Mouse (Mus musculus) C2C12 (cell line): ENCODE measurements around the gene Rnf19b.

ENCODE experiments used
- CEBPB ChIP-seq: IDR thresholded peaks from one replicate; pipeline ENCODE4 v1.6.1; 2011; ENCODE audit warnings: low read depth, mild to moderate bottlenecking, control low read depth, moderate library complexity
- CTCF ChIP-seq: IDR thresholded peaks from one replicate; pipeline ENCODE4 v1.5.1; 2011; ENCODE audit not compliant: control insufficient read depth, insufficient read depth, insufficient read length
- FOSL1 ChIP-seq: IDR thresholded peaks from one replicate; pipeline ENCODE4 v1.8.0; 2011; ENCODE audit warnings: mild to moderate bottlenecking, low read length; ENCODE audit not compliant: poor library complexity, insufficient read depth, severe bottlenecking
- MAX ChIP-seq: IDR thresholded peaks from one replicate; pipeline ENCODE4 v1.6.1; 2011; ENCODE audit warnings: mild to moderate bottlenecking, control low read depth
- MYOD1 ChIP-seq: IDR thresholded peaks from one replicate; pipeline ENCODE4 v1.6.1; 2011; ENCODE audit warnings: low read depth; ENCODE audit not compliant: control insufficient read depth, insufficient read length
- MYOG ChIP-seq: IDR thresholded peaks from one replicate; pipeline ENCODE4 v1.6.1; 2011; ENCODE audit not compliant: control insufficient read depth, insufficient read length; ENCODE audit errors: extremely low read depth
- USF1 ChIP-seq: IDR thresholded peaks from one replicate; pipeline ENCODE4 v1.6.1; 2011; ENCODE audit warnings: low read depth, mild to moderate bottlenecking, control low read depth, moderate library complexity

DNA sequence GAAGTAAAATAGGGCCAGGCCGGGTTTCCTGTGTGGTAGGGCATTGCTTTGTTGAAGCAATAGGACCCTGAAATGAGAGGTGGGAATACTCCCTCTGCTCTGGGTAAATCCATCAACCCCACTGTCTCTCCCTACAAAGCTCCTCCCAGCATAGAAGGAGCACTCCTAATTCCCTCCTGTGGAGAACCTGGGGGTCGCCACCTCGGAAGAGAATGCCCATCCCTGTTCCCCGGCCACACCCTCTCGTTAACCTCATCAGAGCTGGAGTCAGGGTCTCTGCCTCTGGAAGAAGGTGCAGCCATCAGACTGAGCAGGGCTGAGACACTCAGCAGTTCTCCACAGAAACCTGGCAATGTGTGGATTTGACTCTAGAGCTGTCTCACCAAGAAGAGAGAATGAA lies 29.8 kb downstream of the Rnf19b start:
- TF ChIP-seq CTCF (no peak), USF1 (no peak), MYOG (no peak), MAX (no peak), FOSL1 (no peak), CEBPB (no peak), MYOD1 (no peak)
